Mouse (Mus musculus) fat pad, adult 2 months (tissue): ENCODE data around the gene Thap12.

ENCODE experiments used
- DNase-seq: peaks from one replicate; pipeline ENCODE4 v3.0.0-alpha.2; 2011; ENCODE audit warnings: low read depth, low spot score; ENCODE audit errors: extremely low read depth

Gene Thap12

GRCm38 (mm10) chr7:98756050-98756449 is 53.1 kb downstream of the Thap12 start:
- no peak for DNase-seq

- DNase-seq, result no peak
Observed at GRCm38 (mm10) chr7:98756556-98756955, 53.7 kb downstream of the Thap12 start.

- DNase-seq, result no peak
Observed at GRCm38 (mm10) chr7:98760126-98760525, 57.2 kb downstream of the Thap12 start.

GRCm38 (mm10) chr7:98763911-98764310 is 61.0 kb downstream of the Thap12 start:
- DNase-seq, result no peak

- DNase-seq, result no peak
Observed at GRCm38 (mm10) chr7:98767261-98767660, 64.4 kb downstream of the Thap12 start.
